Mouse (Mus musculus): ENCODE results near the gene Wdr93. TPM values are rescaled to one million over a fixed set of nuclear protein-coding genes. Genes with fewer than 3 reads are reported as not detected.

Gene Wdr93
- polyA plus RNA-seq, 1 experiment = 0.10 TPM

DNA sequence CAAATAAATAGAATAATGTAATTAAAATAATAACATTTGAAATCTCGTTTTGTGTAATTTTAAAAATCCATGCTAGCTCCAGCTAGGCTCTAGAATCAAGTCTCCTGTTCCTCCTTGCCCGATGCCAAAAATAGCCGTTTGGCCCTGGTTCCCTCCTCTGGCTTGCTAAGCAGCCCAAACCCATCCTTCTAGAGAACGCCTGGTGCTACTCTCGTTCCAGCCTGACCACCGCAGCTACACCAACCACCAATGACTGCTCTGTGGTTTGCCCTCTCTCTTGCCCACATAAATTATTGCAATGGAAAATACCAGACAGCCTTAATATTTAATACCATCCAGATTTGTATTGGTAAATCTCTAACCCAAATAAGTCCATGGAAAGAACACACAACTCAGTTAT, 4.7 kb downstream of the Wdr93 start:
- Histone ChIP-seq H3ac (ENCODE audit: control insufficient read depth, insufficient read length) (no peak overlapping the region), H3K36me3 (ENCODE audit: control insufficient read depth, insufficient read depth) (no peaks in the 10 kb centered on the region), H3K79me2 (ENCODE audit: control insufficient read depth, insufficient read depth) (no peaks in the 10 kb centered on the region), H3K4me3 (no peak overlapping the region), H3K27me3 (ENCODE audit: control insufficient read depth, insufficient read depth, insufficient read length) (no peaks in the 10 kb centered on the region), H3K4me2 (ENCODE audit: low read depth) (no peak overlapping the region)
- no peak for TF ChIP-seq POLR2AphosphoS2 (IDR thresholded peaks at IDR 0.05; ENCODE audit: insufficient read length, low read depth)
- no peak for TF ChIP-seq CEBPB (IDR thresholded peaks at IDR 0.05; ENCODE audit: insufficient read depth, poor library complexity, severe bottlenecking)
- TF ChIP-seq MYOG (IDR thresholded peaks at IDR 0.05; ENCODE audit: control insufficient read depth in 1 of 3, insufficient read depth in 1 of 3, insufficient read length in 2 of 3, low read depth in 2 of 3) = no peak
- TF ChIP-seq TCF3 (IDR thresholded peaks at IDR 0.05; ENCODE audit: insufficient read length, low read depth) = no peak
- TF ChIP-seq MAX (IDR thresholded peaks at IDR 0.05; ENCODE audit: low read depth) = no peak
- no peak for TF ChIP-seq POLR2A (IDR thresholded peaks at IDR 0.05; ENCODE audit: insufficient read length, low read depth)
- no peak for TF ChIP-seq USF1 (IDR thresholded peaks at IDR 0.05; ENCODE audit: low read depth)
- no peak for TF ChIP-seq MYOD1 (IDR thresholded peaks at IDR 0.05; ENCODE audit: control insufficient read depth in 1 of 3, insufficient read length in 2 of 3, low read depth in 2 of 3)
- TF ChIP-seq SRF (IDR thresholded peaks at IDR 0.05; ENCODE audit: control insufficient read depth, insufficient read length, low read depth) = no peak
- no peak for TF ChIP-seq TCF12 (IDR thresholded peaks at IDR 0.05; ENCODE audit: insufficient read depth, poor library complexity, severe bottlenecking)
- no peak for TF ChIP-seq REST (IDR thresholded peaks at IDR 0.05; ENCODE audit: insufficient read depth, insufficient read length)
- no peak for TF ChIP-seq E2F4 (IDR thresholded peaks at IDR 0.05; ENCODE audit: insufficient read depth)

DNA sequence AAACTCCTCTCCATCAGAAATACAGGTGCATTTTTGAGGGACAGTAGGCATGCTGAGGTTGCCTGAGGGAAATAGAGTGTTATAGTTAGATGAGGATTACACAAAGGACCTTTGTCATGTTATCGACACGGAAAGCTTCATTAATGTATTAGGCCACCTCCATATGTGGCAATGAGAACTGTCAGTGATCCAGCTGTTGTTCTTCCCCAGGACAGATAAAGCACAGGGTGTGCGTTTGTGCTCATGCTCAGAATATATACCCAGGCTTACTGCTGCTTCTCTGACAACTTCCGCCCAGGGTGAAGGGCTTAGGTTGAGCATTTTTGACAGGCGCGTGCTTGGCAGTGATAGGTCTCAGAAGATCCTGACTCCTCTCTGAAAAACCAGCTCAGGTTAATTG, 6.5 kb downstream of the Wdr93 start:
- Histone ChIP-seq H3K27me3 (ENCODE audit: control insufficient read depth, insufficient read depth, insufficient read length) (peaks cover 4% of the 10 kb centered on the region), H3K4me3 (no peak overlapping the region), H3K79me2 (ENCODE audit: control insufficient read depth, insufficient read depth) (no peaks in the 10 kb centered on the region), H3K4me2 (ENCODE audit: low read depth) (no peak overlapping the region), H3K36me3 (ENCODE audit: control insufficient read depth, insufficient read depth) (no peaks in the 10 kb centered on the region), H3ac (ENCODE audit: control insufficient read depth, insufficient read length) (no peak overlapping the region)
- no peak for TF ChIP-seq POLR2AphosphoS2 (IDR thresholded peaks at IDR 0.05; ENCODE audit: insufficient read length, low read depth)
- no peak for TF ChIP-seq MYOD1 (IDR thresholded peaks at IDR 0.05; ENCODE audit: control insufficient read depth in 1 of 3, insufficient read length in 2 of 3, low read depth in 2 of 3)
- TF ChIP-seq MYOG (IDR thresholded peaks at IDR 0.05; ENCODE audit: control insufficient read depth in 1 of 3, insufficient read depth in 1 of 3, insufficient read length in 2 of 3, low read depth in 2 of 3) = no peak
- no peak for TF ChIP-seq E2F4 (IDR thresholded peaks at IDR 0.05; ENCODE audit: insufficient read depth)
- TF ChIP-seq CEBPB (IDR thresholded peaks at IDR 0.05; ENCODE audit: insufficient read depth, poor library complexity, severe bottlenecking) = no peak
- TF ChIP-seq USF1 (IDR thresholded peaks at IDR 0.05; ENCODE audit: low read depth) = no peak
- no peak for TF ChIP-seq REST (IDR thresholded peaks at IDR 0.05; ENCODE audit: insufficient read depth, insufficient read length)
- TF ChIP-seq MAX (IDR thresholded peaks at IDR 0.05; ENCODE audit: low read depth) = no peak
- TF ChIP-seq TCF3 (IDR thresholded peaks at IDR 0.05; ENCODE audit: insufficient read length, low read depth) = no peak
- no peak for TF ChIP-seq TCF12 (IDR thresholded peaks at IDR 0.05; ENCODE audit: insufficient read depth, poor library complexity, severe bottlenecking)
- TF ChIP-seq SRF (IDR thresholded peaks at IDR 0.05; ENCODE audit: control insufficient read depth, insufficient read length, low read depth) = no peak
- TF ChIP-seq POLR2A (IDR thresholded peaks at IDR 0.05; ENCODE audit: insufficient read length, low read depth) = no peak

DNA sequence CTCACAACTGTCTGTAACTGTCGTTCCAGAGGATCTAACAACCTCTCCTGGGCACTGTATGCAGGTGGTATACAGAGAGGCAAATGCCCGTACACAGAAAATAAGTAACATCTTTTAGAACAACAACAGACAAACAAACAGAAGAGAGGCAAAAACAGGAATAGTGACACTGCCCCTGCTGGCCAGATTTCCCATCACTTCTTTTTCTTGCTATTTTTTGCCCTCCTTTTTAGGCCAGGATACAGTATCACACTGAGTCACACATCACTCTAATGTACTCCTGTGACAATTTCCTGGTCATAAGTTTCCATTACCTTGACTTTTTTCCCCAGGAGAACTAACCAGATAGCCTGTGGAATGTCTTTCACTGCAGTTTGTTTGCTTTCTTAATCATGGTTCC, 13.4 kb downstream of the Wdr93 start:
- TF ChIP-seq POLR2A (IDR thresholded peaks at IDR 0.05; ENCODE audit: insufficient read length, low read depth) (no peak), MYOG (IDR thresholded peaks at IDR 0.05; ENCODE audit: control insufficient read depth in 1 of 3, insufficient read depth in 1 of 3, insufficient read length in 2 of 3, low read depth in 2 of 3) (no peak), SRF (IDR thresholded peaks at IDR 0.05; ENCODE audit: control insufficient read depth, insufficient read length, low read depth) (no peak), CEBPB (IDR thresholded peaks at IDR 0.05; ENCODE audit: insufficient read depth, poor library complexity, severe bottlenecking) (no peak), MAX (IDR thresholded peaks at IDR 0.05; ENCODE audit: low read depth) (no peak), TCF12 (IDR thresholded peaks at IDR 0.05; ENCODE audit: insufficient read depth, poor library complexity, severe bottlenecking) (no peak), E2F4 (IDR thresholded peaks at IDR 0.05; ENCODE audit: insufficient read depth) (no peak), USF1 (IDR thresholded peaks at IDR 0.05; ENCODE audit: low read depth) (no peak), MYOD1 (IDR thresholded peaks at IDR 0.05; ENCODE audit: control insufficient read depth in 1 of 3, insufficient read length in 2 of 3, low read depth in 2 of 3) (no peak), POLR2AphosphoS2 (IDR thresholded peaks at IDR 0.05; ENCODE audit: insufficient read length, low read depth) (no peak), REST (IDR thresholded peaks at IDR 0.05; ENCODE audit: insufficient read depth, insufficient read length) (no peak), TCF3 (IDR thresholded peaks at IDR 0.05; ENCODE audit: insufficient read length, low read depth) (no peak)
- H3K4me2 ChIP-seq (ENCODE audit: low read depth) = no peak overlapping the region
- H3K27me3 ChIP-seq (ENCODE audit: control insufficient read depth, insufficient read depth, insufficient read length) = peaks cover 21% of the 10 kb centered on the region
- H3ac ChIP-seq (ENCODE audit: control insufficient read depth, insufficient read length) = no peak overlapping the region
- no peak overlapping the region for H3K4me3 ChIP-seq
- no peaks in the 10 kb centered on the region for H3K79me2 ChIP-seq (ENCODE audit: control insufficient read depth, insufficient read depth)
- no peaks in the 10 kb centered on the region for H3K36me3 ChIP-seq (ENCODE audit: control insufficient read depth, insufficient read depth)

DNA sequence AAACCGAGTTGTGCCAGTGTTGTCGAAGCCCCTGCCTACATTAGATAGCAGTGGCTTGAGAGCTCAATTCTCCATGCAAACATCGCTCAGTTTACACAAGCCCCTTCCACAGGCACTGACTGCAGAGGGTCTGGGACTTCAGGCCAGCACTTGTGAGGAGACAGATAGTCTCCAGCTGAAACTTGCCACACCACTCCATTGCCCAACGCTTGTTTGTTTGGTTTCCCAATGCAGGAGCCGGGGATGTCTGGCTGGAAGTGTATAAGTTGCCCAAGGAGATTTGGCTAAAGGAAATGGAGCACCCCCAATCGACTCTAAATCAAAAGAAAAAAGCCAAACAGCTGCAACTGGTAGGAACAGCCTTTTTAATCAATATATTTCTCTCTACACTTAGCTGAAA, 15.2 kb downstream of the Wdr93 start:
- Histone ChIP-seq H3K4me2 (ENCODE audit: low read depth) (no peak overlapping the region), H3K27me3 (ENCODE audit: control insufficient read depth, insufficient read depth, insufficient read length) (peaks cover 21% of the 10 kb centered on the region), H3K36me3 (ENCODE audit: control insufficient read depth, insufficient read depth) (no peaks in the 10 kb centered on the region), H3ac (ENCODE audit: control insufficient read depth, insufficient read length) (no peak overlapping the region), H3K79me2 (ENCODE audit: control insufficient read depth, insufficient read depth) (no peaks in the 10 kb centered on the region), H3K4me3 (no peak overlapping the region)
- no peak for TF ChIP-seq MYOG (IDR thresholded peaks at IDR 0.05; ENCODE audit: control insufficient read depth in 1 of 3, insufficient read depth in 1 of 3, insufficient read length in 2 of 3, low read depth in 2 of 3)
- no peak for TF ChIP-seq TCF12 (IDR thresholded peaks at IDR 0.05; ENCODE audit: insufficient read depth, poor library complexity, severe bottlenecking)
- TF ChIP-seq CEBPB (IDR thresholded peaks at IDR 0.05; ENCODE audit: insufficient read depth, poor library complexity, severe bottlenecking) = no peak
- TF ChIP-seq USF1 (IDR thresholded peaks at IDR 0.05; ENCODE audit: low read depth) = no peak
- no peak for TF ChIP-seq SRF (IDR thresholded peaks at IDR 0.05; ENCODE audit: control insufficient read depth, insufficient read length, low read depth)
- TF ChIP-seq MYOD1 (IDR thresholded peaks at IDR 0.05; ENCODE audit: control insufficient read depth in 1 of 3, insufficient read length in 2 of 3, low read depth in 2 of 3) = no peak
- TF ChIP-seq POLR2A (IDR thresholded peaks at IDR 0.05; ENCODE audit: insufficient read length, low read depth) = no peak

All from myocyte (in vitro differentiated cells).